Mouse (Mus musculus): Measurements from ENCODE around the gene Ankrd33.

DNA sequence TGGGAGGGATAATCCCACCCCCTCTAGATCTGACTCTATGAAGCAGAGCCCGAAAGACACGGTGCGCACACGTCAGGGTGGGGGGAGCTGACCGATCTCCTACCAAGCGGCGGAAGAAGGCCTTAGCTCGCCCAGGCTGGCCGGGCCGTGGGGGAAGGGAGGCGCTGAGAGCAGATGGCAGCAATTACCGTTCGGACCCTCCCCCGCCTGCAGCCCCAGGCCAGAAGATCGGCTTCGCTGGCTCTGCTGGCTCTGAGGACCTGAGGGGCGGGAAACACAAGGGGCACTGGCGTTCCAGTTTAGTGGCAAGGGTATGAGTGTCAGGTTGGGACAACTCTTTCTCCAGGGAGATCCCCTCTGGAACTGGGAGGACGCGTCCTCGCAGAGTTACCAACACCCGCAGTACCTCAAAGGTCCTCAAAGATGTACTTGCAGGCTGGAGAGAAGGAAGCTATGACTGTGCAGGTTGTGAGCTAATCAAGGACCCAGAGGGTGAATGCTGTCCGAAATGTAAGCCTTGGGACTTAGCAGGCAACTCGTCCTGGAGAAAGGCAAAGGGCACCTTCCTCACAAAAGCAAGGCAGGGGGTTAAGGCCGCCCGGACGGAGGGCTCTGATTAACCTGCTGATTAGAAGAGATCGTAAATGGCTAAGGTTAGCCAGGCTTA is 17.4 kb upstream of the Ankrd33 start:
- TF ChIP-seq POLR2A (IDR thresholded peaks at IDR 0.05; ENCODE audit: control insufficient read depth in 1 of 2, insufficient read depth in 1 of 2, low read depth in 1 of 2, low read length in 2 of 2, poor library complexity in 1 of 2) = no peak
- TF ChIP-seq ETS1 (IDR thresholded peaks at IDR 0.05; ENCODE audit: low read depth, low read length) = no peak
- TF ChIP-seq MAX (IDR thresholded peaks at IDR 0.05; ENCODE audit: low read length) = no peak
